Mouse (Mus musculus) neutrophil, adult 59 days (primary cell): ENCODE measurements around the gene Nkiras2. TPM values are rescaled to one million over a fixed set of nuclear protein-coding genes. Genes with fewer than 3 reads are reported as not detected.

Experiments used
- total RNA-seq, 2 experiments: library from RNA; stranded (reverse); gene quantifications; 1 replicate in 1 of 2; 2 replicates in 1 of 2; pipeline ENCODE4 v1.2.4; 2023

Gene Nkiras2
- 10 to 100 TPM; 40.5 to 55.3 TPM for total RNA-seq

GRCm38 (mm10) chr11:100618761-100619484, at the start of gene Nkiras2:
Gene Nkiras2 (plus strand): TSS chr11:100619244.

GRCm38 (mm10) chr11:100574708-100575483, 44.1 kb upstream of the Nkiras2 start, which contains the start of gene Cnp:
Gene Cnp (plus strand): TSS chr11:100574904.

GRCm38 (mm10) chr11:100619982-100620381, 938 bp downstream of the Nkiras2 start, which contains the start of gene Dnajc7:
Gene Dnajc7 (minus strand): TSS chr11:100620168.

Other genes starting within 250 kb of the Nkiras2 start
- gene Jup, start 221.5 kb upstream of the Nkiras2 start, total RNA-seq, result 10 to 100 TPM; 19.6 to 27.9 TPM
- not detected for gene P3h4, start 204.4 kb upstream of the Nkiras2 start, total RNA-seq
- gene Fkbp10, start 203.5 kb upstream of the Nkiras2 start, total RNA-seq, result under 1 TPM in 1 of 2 experiments, not detected in 1; 0.47 TPM
- 1 to 10 TPM; 4.1 to 6.9 TPM for gene Nt5c3b, start 177.4 kb upstream of the Nkiras2 start, total RNA-seq
- gene Klhl10, start 177.3 kb upstream of the Nkiras2 start, total RNA-seq, result under 1 TPM in 1 of 2 experiments, not detected in 1; 0.24 TPM
- 10 to 100 TPM; 10.2 to 13.7 TPM for gene Klhl11, start 146.5 kb upstream of the Nkiras2 start, total RNA-seq
- 100 to 1,000 TPM; 124 to 133 TPM for gene Acly, start 91.2 kb upstream of the Nkiras2 start, total RNA-seq
- not detected for gene Ttc25, start 73.6 kb upstream of the Nkiras2 start, total RNA-seq
- 10 to 100 TPM; 14.3 to 16.9 TPM for gene Cnp, start 44.3 kb upstream of the Nkiras2 start, total RNA-seq
- gene Dnajc7, start 924 bp downstream of the Nkiras2 start, total RNA-seq, result 100 to 1,000 TPM; 119 to 154 TPM
- not detected for gene Zfp385c, start 73.2 kb downstream of the Nkiras2 start, total RNA-seq
- 10 to 100 TPM; 22.4 to 25.3 TPM for gene Dhx58, start 85.0 kb downstream of the Nkiras2 start, total RNA-seq
- gene Kat2a, start 93.2 kb downstream of the Nkiras2 start, total RNA-seq, result 10 to 100 TPM; 11.2 to 11.7 TPM
- not detected for gene Hspb9, start 94.6 kb downstream of the Nkiras2 start, total RNA-seq
- 100 to 1,000 TPM; 171 to 185 TPM for gene Rab5c, start 119.0 kb downstream of the Nkiras2 start, total RNA-seq
- gene Kcnh4, start 140.7 kb downstream of the Nkiras2 start, total RNA-seq, result not detected
- gene Hcrt, start 143.7 kb downstream of the Nkiras2 start, total RNA-seq, result not detected
- gene Ghdc, start 151.7 kb downstream of the Nkiras2 start, total RNA-seq, result 10 to 100 TPM in 1 of 2 experiments, 1 to 10 TPM in 1; 9.6 to 12.5 TPM
- 10 to 100 TPM; 91.5 to 97.7 TPM for gene Stat5b, start 231.5 kb downstream of the Nkiras2 start, total RNA-seq
- gene Stat5a, start 240.1 kb downstream of the Nkiras2 start, total RNA-seq, result 10 to 100 TPM; 27.8 to 30.0 TPM